In genomic region chr13:20306180-20307177, GRCm38 (mm10) we compare ENCODE assay signal across 8 mouse cellular contexts.
DNase-seq lines count a peak whose midpoint lies in the region; ATAC-seq lines count a peak whose summit lies in the region.

No protein-coding gene starts in this region.

- 0 out of 2 replicates have a peak, but pooled peaks cover 4% of the 10 kb centered on the region for H3K4me1 ChIP-seq in embryonic facial prominence, embryonic 14.5 days (ENCODE audit: control insufficient read depth, insufficient read depth, low read length)
- peaks cover 0 to 11% of the 10 kb centered on the region in 2 experiments; a peak in 2 of 4 replicates for H3K4me1 ChIP-seq in heart, embryonic 14.5 days (ENCODE audit: control insufficient read depth in 2 of 2, insufficient read depth in 2 of 2, low read length in 2 of 2)
- H3K4me1 ChIP-seq in neural tube, embryonic 15.5 days = no peaks in the 10 kb centered on the region
- H3K4me1 ChIP-seq in liver, embryonic 11.5 days (replicated peaks; ENCODE audit: control insufficient read depth, insufficient read depth, low read length) = no peaks in the 10 kb centered on the region
- H3K4me1 ChIP-seq in intestine, embryonic 16.5 days (ENCODE audit: control insufficient read depth, insufficient read depth, low read length) = no peaks in the 10 kb centered on the region

- H3K9ac ChIP-seq in embryonic facial prominence, embryonic 14.5 days (ENCODE audit: low read depth, low read length) = no peak overlapping the region
- H3K9ac ChIP-seq in heart, embryonic 14.5 days (ENCODE audit: low read length) = no peak overlapping the region
- H3K9ac ChIP-seq in neural tube, embryonic 15.5 days (replicated peaks) = no peak overlapping the region
- no peak overlapping the region for H3K9ac ChIP-seq in liver, embryonic 11.5 days (ENCODE audit: low read depth, low read length)
- no peak overlapping the region for H3K9ac ChIP-seq in intestine, embryonic 16.5 days (ENCODE audit: low read depth, low read length)

- peak; percentile 25 to 29 for DNase-seq in layer of hippocampus, adult 8-10 months (ENCODE audit: low spot score in 2 of 2)
- no peak for DNase-seq in layer of hippocampus, adult 9-10 months (ENCODE audit: low spot score)
- DNase-seq in embryonic facial prominence, embryonic 14.5 days (ENCODE audit: low spot score) = peak; percentile 31
- no peak for DNase-seq in liver, embryonic 11.5 days (ENCODE audit: low spot score)
- DNase-seq in spleen, postnatal 10 days (ENCODE audit: low spot score in 2 of 2) = no peak

- H3K4me3 ChIP-seq in embryonic facial prominence, embryonic 14.5 days (ENCODE audit: low read depth, low read length) = no peak overlapping the region
- no peak overlapping the region for H3K4me3 ChIP-seq in heart, embryonic 14.5 days (ENCODE audit: control insufficient read depth in 1 of 2, insufficient read depth in 1 of 2, low read depth in 1 of 2, low read length in 2 of 2)
- H3K4me3 ChIP-seq in neural tube, embryonic 15.5 days (replicated peaks) = no peak overlapping the region
- H3K4me3 ChIP-seq in liver, embryonic 11.5 days (ENCODE audit: low read depth, low read length) = no peak overlapping the region
- no peak overlapping the region for H3K4me3 ChIP-seq in intestine, embryonic 16.5 days (ENCODE audit: low read length)

- no peak overlapping the region for H3K4me2 ChIP-seq in embryonic facial prominence, embryonic 14.5 days (ENCODE audit: low read depth, low read length)
- no peak overlapping the region for H3K4me2 ChIP-seq in heart, embryonic 14.5 days (ENCODE audit: low read length)
- H3K4me2 ChIP-seq in neural tube, embryonic 15.5 days = no peak overlapping the region
- H3K4me2 ChIP-seq in liver, embryonic 11.5 days = no peak overlapping the region
- no peak overlapping the region for H3K4me2 ChIP-seq in intestine, embryonic 16.5 days (ENCODE audit: low read depth, low read length)

- 56% methylated on average over 5 of the region's 5 CpGs for WGBS in embryonic facial prominence, embryonic 14.5 days
- WGBS in heart, embryonic 14.5 days = 44% methylated on average over 5 of the region's 5 CpGs
- 70% methylated on average over 5 of the region's 5 CpGs for WGBS in neural tube, embryonic 15.5 days
- WGBS in liver, embryonic 11.5 days = 58% methylated on average over 5 of the region's 5 CpGs
- 67% methylated on average over 5 of the region's 5 CpGs for WGBS in intestine, embryonic 16.5 days

- H3K27ac ChIP-seq in embryonic facial prominence, embryonic 14.5 days (replicated peaks; ENCODE audit: low read depth, low read length) = peak overlapping the region; percentile 52; the same call in 1 of the 2 replicates
- H3K27ac ChIP-seq in heart, embryonic 14.5 days (replicated peaks in 1 of 2; ENCODE audit: control insufficient read depth in 1 of 2, insufficient read depth in 1 of 2, low read depth in 2 of 2, low read length in 2 of 2) = peak overlapping the region; percentile 40 to 67; a peak in 2 of 4 replicates
- no peak overlapping the region for H3K27ac ChIP-seq in neural tube, embryonic 15.5 days (replicated peaks)
- no peak overlapping the region for H3K27ac ChIP-seq in liver, embryonic 11.5 days (ENCODE audit: low read depth, low read length)
- H3K27ac ChIP-seq in intestine, embryonic 16.5 days (ENCODE audit: low read length) = no peak overlapping the region

- no peaks in the 10 kb centered on the region for H3K9me3 ChIP-seq in embryonic facial prominence, embryonic 14.5 days (ENCODE audit: control insufficient read depth, low read length)
- no peaks in the 10 kb centered on the region for H3K9me3 ChIP-seq in heart, embryonic 14.5 days (ENCODE audit: control insufficient read depth, low read length)
- H3K9me3 ChIP-seq in neural tube, embryonic 15.5 days (replicated peaks) = no peaks in the 10 kb centered on the region
- no peaks in the 10 kb centered on the region for H3K9me3 ChIP-seq in liver, embryonic 11.5 days (ENCODE audit: control insufficient read depth, low read length)
- H3K9me3 ChIP-seq in intestine, embryonic 16.5 days (ENCODE audit: control insufficient read depth, low read length) = no peaks in the 10 kb centered on the region

- ATAC-seq in embryonic facial prominence, embryonic 14.5 days (ENCODE audit: low read depth) = peak; percentile 44; the same call in 1 of the 2 replicates
- peak; percentile 39; the same call in 1 of the 2 replicates for ATAC-seq in heart, embryonic 14.5 days (ENCODE audit: insufficient number of reproducible peaks, insufficient read depth, low FRiP score, low read depth)
- ATAC-seq in neural tube, embryonic 15.5 days (ENCODE audit: low FRiP score) = peak; percentile 35; the same call in 1 of the 2 replicates
- no peak for ATAC-seq in liver, embryonic 11.5 days (replicated peaks; ENCODE audit: low FRiP score)
- no peak for ATAC-seq in intestine, embryonic 16.5 days

- no peaks in the 10 kb centered on the region for H3K36me3 ChIP-seq in embryonic facial prominence, embryonic 14.5 days (ENCODE audit: control insufficient read depth, insufficient read depth, low read length)
- no peaks in the 10 kb centered on the region for H3K36me3 ChIP-seq in heart, embryonic 14.5 days (ENCODE audit: control insufficient read depth, insufficient read depth, low read length)
- no peaks in the 10 kb centered on the region for H3K36me3 ChIP-seq in neural tube, embryonic 15.5 days
- H3K36me3 ChIP-seq in liver, embryonic 11.5 days (ENCODE audit: control insufficient read depth, insufficient read depth, low read length) = no peaks in the 10 kb centered on the region
- H3K36me3 ChIP-seq in intestine, embryonic 16.5 days (ENCODE audit: control insufficient read depth, insufficient read depth, low read length) = no peaks in the 10 kb centered on the region

- no peaks in the 10 kb centered on the region for H3K27me3 ChIP-seq in embryonic facial prominence, embryonic 14.5 days (replicated peaks; ENCODE audit: control insufficient read depth, insufficient read depth, low read length)
- no peaks in the 10 kb centered on the region for H3K27me3 ChIP-seq in heart, embryonic 14.5 days (ENCODE audit: control insufficient read depth, insufficient read depth, low read length)
- no peaks in the 10 kb centered on the region for H3K27me3 ChIP-seq in neural tube, embryonic 15.5 days (replicated peaks)
- no peaks in the 10 kb centered on the region for H3K27me3 ChIP-seq in liver, embryonic 11.5 days (replicated peaks; ENCODE audit: control insufficient read depth, insufficient read depth, low read length)
- no peaks in the 10 kb centered on the region for H3K27me3 ChIP-seq in intestine, embryonic 16.5 days (replicated peaks; ENCODE audit: control insufficient read depth, insufficient read depth, low read length)

Comparison
In these comparisons a context has a peak if more than half of its experiments do, and no peak if none do; other contexts are left out.
1. DNase-seq: peak in layer of hippocampus, adult 8-10 months (2 of 2) and embryonic facial prominence, embryonic 14.5 days (single experiment); none in layer of hippocampus, adult 9-10 months (single experiment), liver, embryonic 11.5 days (single experiment) and spleen, postnatal 10 days (0 of 2).
2. ATAC-seq: peak in embryonic facial prominence, embryonic 14.5 days (single experiment), heart, embryonic 14.5 days (single experiment) and neural tube, embryonic 15.5 days (single experiment); none in liver, embryonic 11.5 days (single experiment) and intestine, embryonic 16.5 days (single experiment).
3. H3K27ac ChIP-seq: peak in embryonic facial prominence, embryonic 14.5 days (single experiment) and heart, embryonic 14.5 days (2 of 2); none in neural tube, embryonic 15.5 days (single experiment), liver, embryonic 11.5 days (single experiment) and intestine, embryonic 16.5 days (single experiment).